Mouse (Mus musculus) CD4-positive, CD25-positive, alpha-beta regulatory T cell, adult 9 weeks (primary cell): ENCODE data around the gene Tmbim4. TPM values are rescaled to one million over a fixed set of nuclear protein-coding genes. Genes with fewer than 3 reads are reported as not detected.

Source experiments
- polyA plus RNA-seq: library from polyadenylated mRNA; unstranded; fragments of 100-300 nt; shearing (Covaris generic); gene quantifications from one replicate; pipeline ENCODE4 v1.2.1, GENCODE M21; 2017

The Tmbim4 gene
- polyA plus RNA-seq, result 184 TPM

DNA sequence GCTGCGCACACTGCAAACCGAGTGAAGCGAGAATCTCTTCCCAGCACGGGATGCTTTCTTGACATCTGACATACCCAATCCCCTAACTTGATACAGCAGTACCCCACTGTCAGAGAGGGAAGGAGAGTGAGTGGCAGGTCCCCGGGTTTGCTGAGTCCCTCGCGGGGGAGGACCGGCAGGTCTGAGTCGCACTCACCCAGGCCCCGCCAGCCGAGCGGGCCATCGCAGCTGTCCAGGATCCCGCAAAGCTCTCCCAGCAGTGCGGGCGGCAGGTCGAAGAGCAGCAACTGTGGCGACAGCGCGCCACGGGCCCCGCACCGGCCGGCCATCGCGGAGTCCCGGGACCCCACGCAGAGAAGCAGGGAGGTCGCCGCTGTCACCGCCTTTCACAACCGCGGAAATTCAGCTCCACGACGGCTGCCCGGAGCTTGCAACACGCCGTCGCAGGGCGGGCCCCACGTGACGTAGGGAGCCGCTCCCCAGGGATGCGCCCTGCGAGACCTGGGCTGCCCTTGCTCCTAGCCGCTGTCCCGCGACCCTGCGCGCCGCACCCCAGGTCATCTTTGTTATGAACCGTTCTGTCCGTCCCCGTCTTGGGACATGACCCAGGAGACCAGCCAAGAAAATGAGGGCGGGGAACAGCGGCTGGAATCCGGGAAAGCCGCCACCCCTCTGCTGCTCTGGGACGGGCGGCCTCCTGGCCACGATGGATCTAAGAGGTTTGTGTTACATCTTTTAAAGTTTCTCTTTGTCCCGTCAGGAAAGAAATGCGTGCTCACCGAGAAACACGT, at the start of gene Tmbim4:
Gene Tmbim4 (plus strand): TSS at position 460 of the 791 bp plus-strand sequence.

DNA sequence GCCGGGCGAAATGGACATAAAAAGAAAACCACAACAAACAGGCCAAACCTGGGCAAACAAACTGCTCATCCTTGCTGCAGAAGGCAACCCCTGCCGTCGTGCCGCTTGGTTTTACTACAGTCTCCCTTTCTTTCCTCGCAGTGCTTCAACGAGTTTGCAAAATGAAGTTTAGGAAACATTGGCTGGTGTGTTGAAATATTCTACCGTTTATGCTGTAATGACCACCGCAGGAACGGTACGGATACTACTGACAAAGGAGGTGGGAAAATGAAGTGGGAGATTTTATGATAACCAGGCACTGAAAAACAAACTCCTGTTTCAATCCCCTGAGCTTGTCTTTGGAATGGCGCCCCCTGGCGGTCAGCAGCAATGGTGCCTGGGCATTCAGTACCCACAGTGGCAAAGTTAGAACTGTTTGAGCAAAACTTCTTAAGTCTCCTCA, 592 bp downstream of the Tmbim4 start, which contains the start of gene Irak3:
Gene Irak3 (minus strand): TSS at position 170 of the 442 bp plus-strand sequence.

GRCm38 (mm10) chr10:120226871-120227661, 25.7 kb downstream of the Tmbim4 start, which contains the start of gene Llph:
Llph (plus strand) TSS chr10:120227070.

Other genes with a start within 250 kb of the Tmbim4 start
- 27.6 TPM for gene Helb, start 88.6 kb upstream of the Tmbim4 start, polyA plus RNA-seq
- gene Irak3, start 540 bp downstream of the Tmbim4 start, polyA plus RNA-seq, result 3.0 TPM
- gene Llph, start 25.5 kb downstream of the Tmbim4 start, polyA plus RNA-seq, result 102 TPM